Mouse (Mus musculus): Measurements from ENCODE around the gene Epo. TPM values are rescaled to one million over a fixed set of nuclear protein-coding genes. Genes with fewer than 3 reads are reported as not detected.

Epo gene
- polyA plus RNA-seq, 1 experiment = not detected

GRCm38 (mm10) chr5:137540991-137541390 lies 7.9 kb upstream of the Epo start:
- H3K27me3 ChIP-seq (ENCODE audit: control insufficient read depth, insufficient read depth, low read length) = no peaks in the 10 kb centered on the region
- TF ChIP-seq POLR2A (IDR thresholded peaks at IDR 0.05; ENCODE audit: control insufficient read depth, low read depth, low read length) (no peak), CTCF (IDR thresholded peaks at IDR 0.05; ENCODE audit: control insufficient read depth, insufficient read depth, insufficient replicate concordance, low read depth, low read length) (no peak)
- H3K36me3 ChIP-seq (ENCODE audit: control insufficient read depth, insufficient read depth, low read length) = no peaks in the 10 kb centered on the region
- H3K27ac ChIP-seq (ENCODE audit: control insufficient read depth, insufficient read depth, low read depth, low read length) = no peak overlapping the region
- H3K4me3 ChIP-seq (ENCODE audit: control insufficient read depth, low read depth, low read length) = no peak overlapping the region
- no peaks in the 10 kb centered on the region for H3K4me1 ChIP-seq (ENCODE audit: control insufficient read depth, insufficient read depth, low read length)

DNA sequence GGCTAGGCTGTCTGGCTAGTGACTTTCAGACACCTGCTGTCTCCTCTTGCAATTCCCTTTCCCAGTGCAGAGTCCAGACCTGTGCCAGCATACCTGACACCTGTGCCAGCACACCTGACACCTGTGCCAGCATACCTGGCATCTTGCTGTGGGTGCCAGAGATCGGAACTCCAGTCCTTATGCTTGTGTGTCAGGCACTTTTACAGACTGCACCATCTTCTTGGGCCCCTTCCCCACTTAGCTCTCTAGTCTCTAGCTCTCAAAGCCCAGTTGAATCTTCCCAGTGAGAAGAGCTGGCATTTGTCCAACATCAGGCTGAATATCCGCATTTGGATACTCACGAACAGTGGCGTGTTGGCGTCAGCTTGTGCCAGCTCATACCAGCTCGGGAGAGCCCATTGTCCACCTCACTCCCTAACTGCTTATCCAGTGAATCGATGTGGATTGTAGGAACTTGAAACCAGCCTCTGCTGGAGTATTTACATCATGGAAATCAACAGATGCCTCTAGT lies 6.3 kb upstream of the Epo start:
- no peaks in the 10 kb centered on the region for H3K27me3 ChIP-seq (ENCODE audit: control insufficient read depth, insufficient read depth, low read length)
- no peak overlapping the region for H3K4me3 ChIP-seq (ENCODE audit: control insufficient read depth, low read depth, low read length)
- H3K4me1 ChIP-seq (ENCODE audit: control insufficient read depth, insufficient read depth, low read length) = no peaks in the 10 kb centered on the region
- TF ChIP-seq CTCF (IDR thresholded peaks at IDR 0.05; ENCODE audit: control insufficient read depth, insufficient read depth, insufficient replicate concordance, low read depth, low read length) = no peak
- no peak for TF ChIP-seq POLR2A (IDR thresholded peaks at IDR 0.05; ENCODE audit: control insufficient read depth, low read depth, low read length)
- no peaks in the 10 kb centered on the region for H3K36me3 ChIP-seq (ENCODE audit: control insufficient read depth, insufficient read depth, low read length)
- no peak overlapping the region for H3K27ac ChIP-seq (ENCODE audit: control insufficient read depth, insufficient read depth, low read depth, low read length)

DNA sequence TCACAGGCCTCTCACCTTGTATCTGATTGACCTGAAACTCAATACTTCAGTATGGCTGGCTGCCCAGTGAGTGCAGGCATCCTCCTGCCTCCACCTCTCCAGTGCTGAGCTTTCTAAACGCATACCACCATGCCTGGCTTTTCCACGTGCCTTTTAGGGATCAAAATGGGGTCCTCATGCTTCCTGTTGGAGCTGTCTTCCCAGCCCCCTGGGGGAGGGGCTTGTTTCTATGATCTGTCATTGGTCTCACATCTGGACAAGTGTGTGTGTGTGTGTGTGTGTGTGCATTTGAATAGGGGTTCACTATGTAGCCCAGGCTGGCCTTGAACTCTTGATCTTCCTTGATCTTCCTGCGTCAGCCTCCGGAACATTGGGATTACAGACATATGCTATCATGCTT lies 4.4 kb upstream of the Epo start:
- Histone ChIP-seq H3K4me3 (ENCODE audit: control insufficient read depth, low read depth, low read length) (no peak overlapping the region), H3K4me1 (ENCODE audit: control insufficient read depth, insufficient read depth, low read length) (peaks cover 5% of the 10 kb centered on the region; the same call in 1 of the 2 replicates), H3K27ac (ENCODE audit: control insufficient read depth, insufficient read depth, low read depth, low read length) (no peak overlapping the region), H3K36me3 (ENCODE audit: control insufficient read depth, insufficient read depth, low read length) (no peaks in the 10 kb centered on the region), H3K27me3 (ENCODE audit: control insufficient read depth, insufficient read depth, low read length) (no peaks in the 10 kb centered on the region)
- TF ChIP-seq POLR2A (IDR thresholded peaks at IDR 0.05; ENCODE audit: control insufficient read depth, low read depth, low read length) (no peak), CTCF (IDR thresholded peaks at IDR 0.05; ENCODE audit: control insufficient read depth, insufficient read depth, insufficient replicate concordance, low read depth, low read length) (no peak)

DNA sequence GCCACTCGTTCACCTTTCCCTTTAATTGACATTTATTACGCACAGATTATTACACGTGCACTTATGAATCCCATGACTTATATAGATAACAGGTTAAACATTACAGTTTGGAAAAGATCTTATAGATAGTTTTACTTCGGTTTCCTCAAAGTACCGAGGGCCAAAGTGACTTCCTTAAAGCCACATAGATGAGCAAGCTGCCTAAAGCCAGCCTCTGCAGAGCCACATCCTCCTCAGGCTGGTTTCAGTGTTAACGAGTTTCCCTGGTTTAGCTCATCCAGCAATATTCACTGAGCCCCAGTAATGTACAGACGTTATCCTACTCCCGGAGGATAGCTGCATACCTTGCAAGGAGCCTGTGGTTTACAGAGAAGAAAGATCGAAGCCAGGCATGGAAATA lies 2.3 kb upstream of the Epo start:
- Histone ChIP-seq H3K4me1 (ENCODE audit: control insufficient read depth, insufficient read depth, low read length) (peaks cover 11% of the 10 kb centered on the region), H3K36me3 (ENCODE audit: control insufficient read depth, insufficient read depth, low read length) (no peaks in the 10 kb centered on the region), H3K27ac (ENCODE audit: control insufficient read depth, insufficient read depth, low read depth, low read length) (no peak overlapping the region), H3K27me3 (ENCODE audit: control insufficient read depth, insufficient read depth, low read length) (no peaks in the 10 kb centered on the region), H3K4me3 (ENCODE audit: control insufficient read depth, low read depth, low read length) (no peak overlapping the region)
- TF ChIP-seq POLR2A (IDR thresholded peaks at IDR 0.05; ENCODE audit: control insufficient read depth, low read depth, low read length) (no peak), CTCF (IDR thresholded peaks at IDR 0.05; ENCODE audit: control insufficient read depth, insufficient read depth, insufficient replicate concordance, low read depth, low read length) (no peak)

DNA sequence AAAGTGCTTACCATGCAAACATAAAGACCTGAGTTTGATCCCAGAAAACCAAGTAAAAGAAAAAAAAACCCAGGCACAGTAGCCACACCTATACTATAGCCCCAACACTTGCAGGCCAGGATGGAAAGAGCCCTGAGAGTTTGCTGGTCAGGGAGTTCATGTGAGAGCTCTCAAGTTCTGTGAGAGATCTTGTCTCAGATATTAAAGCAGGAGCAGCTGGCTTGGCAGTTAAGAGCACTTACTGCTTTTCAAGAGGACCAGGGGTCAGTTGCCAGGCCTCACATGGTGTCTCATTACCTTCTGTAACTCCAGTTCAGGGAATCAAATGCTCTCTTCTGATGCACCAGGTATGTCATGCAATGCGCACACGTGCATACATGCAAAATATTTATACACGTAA lies 1.7 kb upstream of the Epo start:
- Histone ChIP-seq H3K27ac (ENCODE audit: control insufficient read depth, insufficient read depth, low read depth, low read length) (no peak overlapping the region), H3K4me3 (ENCODE audit: control insufficient read depth, low read depth, low read length) (no peak overlapping the region), H3K4me1 (ENCODE audit: control insufficient read depth, insufficient read depth, low read length) (peaks cover 15% of the 10 kb centered on the region), H3K27me3 (ENCODE audit: control insufficient read depth, insufficient read depth, low read length) (no peaks in the 10 kb centered on the region), H3K36me3 (ENCODE audit: control insufficient read depth, insufficient read depth, low read length) (no peaks in the 10 kb centered on the region)
- TF ChIP-seq CTCF (IDR thresholded peaks at IDR 0.05; ENCODE audit: control insufficient read depth, insufficient read depth, insufficient replicate concordance, low read depth, low read length) = no peak
- TF ChIP-seq POLR2A (IDR thresholded peaks at IDR 0.05; ENCODE audit: control insufficient read depth, low read depth, low read length) = no peak

DNA sequence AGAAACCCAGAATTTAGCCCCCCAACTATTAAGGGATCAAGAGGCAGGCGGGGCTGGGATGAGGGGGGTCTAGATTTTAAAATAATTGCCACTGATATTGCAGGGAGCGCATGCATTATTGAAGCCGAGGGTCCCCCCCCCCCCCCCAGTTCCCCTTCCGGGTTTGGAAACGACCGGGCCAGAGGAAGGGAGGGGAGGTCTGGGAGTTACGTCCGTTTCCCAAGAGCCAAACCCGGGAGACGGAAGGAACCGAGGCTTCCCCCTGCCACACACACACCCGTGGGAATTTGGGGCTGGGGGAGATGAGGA lies 280 bp downstream of the Epo start:
- Histone ChIP-seq H3K4me1 (ENCODE audit: control insufficient read depth, insufficient read depth, low read length) (peaks cover 15% of the 10 kb centered on the region), H3K4me3 (ENCODE audit: control insufficient read depth, low read depth, low read length) (peak overlapping the region; percentile 99), H3K36me3 (ENCODE audit: control insufficient read depth, insufficient read depth, low read length) (no peaks in the 10 kb centered on the region; the same call in 1 of the 2 replicates), H3K27me3 (ENCODE audit: control insufficient read depth, insufficient read depth, low read length) (no peaks in the 10 kb centered on the region), H3K27ac (ENCODE audit: control insufficient read depth, insufficient read depth, low read depth, low read length) (peak overlapping the region; percentile 100)
- no peak for TF ChIP-seq CTCF (IDR thresholded peaks at IDR 0.05; ENCODE audit: control insufficient read depth, insufficient read depth, insufficient replicate concordance, low read depth, low read length)
- no peak for TF ChIP-seq POLR2A (IDR thresholded peaks at IDR 0.05; ENCODE audit: control insufficient read depth, low read depth, low read length)

GRCm38 (mm10) chr5:137532131-137532807 lies 773 bp downstream of the Epo start:
- Histone ChIP-seq H3K4me1 (ENCODE audit: control insufficient read depth, insufficient read depth, low read length) (peaks cover 15% of the 10 kb centered on the region), H3K27me3 (ENCODE audit: control insufficient read depth, insufficient read depth, low read length) (no peaks in the 10 kb centered on the region), H3K36me3 (ENCODE audit: control insufficient read depth, insufficient read depth, low read length) (no peaks in the 10 kb centered on the region; the same call in 1 of the 2 replicates), H3K4me3 (ENCODE audit: control insufficient read depth, low read depth, low read length) (peak overlapping the region; percentile 99), H3K27ac (ENCODE audit: control insufficient read depth, insufficient read depth, low read depth, low read length) (peak overlapping the region; percentile 85)
- TF ChIP-seq POLR2A (IDR thresholded peaks at IDR 0.05; ENCODE audit: control insufficient read depth, low read depth, low read length) = no peak
- TF ChIP-seq CTCF (IDR thresholded peaks at IDR 0.05; ENCODE audit: control insufficient read depth, insufficient read depth, insufficient replicate concordance, low read depth, low read length) = no peak
